Mouse (Mus musculus): ENCODE measurements around the gene Bmf. TPM values are rescaled to one million over a fixed set of nuclear protein-coding genes. Genes with fewer than 3 reads are reported as not detected.
A peak's percentile ranks its signal among the peaks of the same experiment; 100 is the strongest.

Gene Bmf
- polyA plus RNA-seq, 1 experiment from 2014 or later, result 7.1 TPM

GRCm38 (mm10) chr2:118486933-118487332, 62.6 kb downstream of the Bmf start:
- H3K36me3 ChIP-seq, result no peaks in the 10 kb centered on the region
- H3K27me3 ChIP-seq, result no peaks in the 10 kb centered on the region
- no peaks in the 10 kb centered on the region for H3K9me3 ChIP-seq
- H3K9ac ChIP-seq, result no peak overlapping the region
- H3K4me2 ChIP-seq (replicated peaks), result no peak overlapping the region
- no peak overlapping the region for H3K27ac ChIP-seq
- H3K4me1 ChIP-seq, result peaks cover 20% of the 10 kb centered on the region
- H3K4me3 ChIP-seq, result no peak overlapping the region
- 17% methylated on average over 12 of the region's 12 CpGs for WGBS
- ATAC-seq (ENCODE audit: insufficient number of reproducible peaks, insufficient read depth, low FRiP score, low TSS enrichment), result no peak

- no peak overlapping the region for H3K4me2 ChIP-seq (replicated peaks)
- peaks cover 5% of the 10 kb centered on the region for H3K4me1 ChIP-seq
- no peak overlapping the region for H3K4me3 ChIP-seq
- H3K36me3 ChIP-seq, result no peaks in the 10 kb centered on the region
- H3K27me3 ChIP-seq, result no peaks in the 10 kb centered on the region
- no peak overlapping the region for H3K9ac ChIP-seq
- 79% methylated on average over 3 of the region's 3 CpGs for WGBS
- ATAC-seq (ENCODE audit: insufficient number of reproducible peaks, insufficient read depth, low FRiP score, low TSS enrichment), result no peak
- H3K27ac ChIP-seq, result no peak overlapping the region
- H3K9me3 ChIP-seq, result no peaks in the 10 kb centered on the region
Observed at GRCm38 (mm10) chr2:118485415-118485814, 64.1 kb downstream of the Bmf start.

GRCm38 (mm10) chr2:118484386-118484898, 65.0 kb downstream of the Bmf start:
- H3K4me1 ChIP-seq, result no peaks in the 10 kb centered on the region; the same call in 1 of the 2 replicates
- H3K4me2 ChIP-seq (replicated peaks), result no peak overlapping the region
- no peak overlapping the region for H3K4me3 ChIP-seq
- H3K9ac ChIP-seq, result no peak overlapping the region
- 84% methylated on average over 9 of the region's 9 CpGs for WGBS
- no peak for ATAC-seq (ENCODE audit: insufficient number of reproducible peaks, insufficient read depth, low FRiP score, low TSS enrichment)
- H3K9me3 ChIP-seq, result no peaks in the 10 kb centered on the region
- H3K36me3 ChIP-seq, result no peaks in the 10 kb centered on the region
- no peaks in the 10 kb centered on the region for H3K27me3 ChIP-seq
- no peak overlapping the region for H3K27ac ChIP-seq

- no peak overlapping the region for H3K27ac ChIP-seq
- no peaks in the 10 kb centered on the region for H3K9me3 ChIP-seq
- H3K4me1 ChIP-seq, result peaks cover 8% of the 10 kb centered on the region
- no peaks in the 10 kb centered on the region for H3K36me3 ChIP-seq
- no peaks in the 10 kb centered on the region for H3K27me3 ChIP-seq
- no peak for ATAC-seq (ENCODE audit: insufficient number of reproducible peaks, insufficient read depth, low FRiP score, low TSS enrichment)
- WGBS, result 83% methylated on average over 5 of the region's 5 CpGs
- no peak overlapping the region for H3K4me3 ChIP-seq
- no peak overlapping the region for H3K9ac ChIP-seq
- H3K4me2 ChIP-seq (replicated peaks), result no peak overlapping the region
Observed at GRCm38 (mm10) chr2:118483032-118483431, 66.5 kb downstream of the Bmf start.

- H3K4me3 ChIP-seq, result no peak overlapping the region
- H3K27me3 ChIP-seq, result no peaks in the 10 kb centered on the region
- no peak overlapping the region for H3K4me2 ChIP-seq (replicated peaks)
- 89% methylated on average over 7 of the region's 7 CpGs for WGBS
- no peak overlapping the region for H3K27ac ChIP-seq
- ATAC-seq (ENCODE audit: insufficient number of reproducible peaks, insufficient read depth, low FRiP score, low TSS enrichment), result no peak
- H3K9ac ChIP-seq, result no peak overlapping the region
- peaks cover 9% of the 10 kb centered on the region for H3K4me1 ChIP-seq
- peaks cover 17% of the 10 kb centered on the region for H3K36me3 ChIP-seq
- H3K9me3 ChIP-seq, result no peaks in the 10 kb centered on the region
Observed at GRCm38 (mm10) chr2:118480886-118481285, 68.6 kb downstream of the Bmf start.

GRCm38 (mm10) chr2:118479550-118479909, 70.0 kb downstream of the Bmf start, which contains the start of gene Srp14:
Gene Srp14 (minus strand): TSS chr2:118479711.
- WGBS, result under 1% methylated on average over 35 of the region's 35 CpGs
- peak within 1 kb of the TSS; percentile 80 for H3K27ac ChIP-seq
- peak; percentile 90 for ATAC-seq (ENCODE audit: insufficient number of reproducible peaks, insufficient read depth, low FRiP score, low TSS enrichment)

GRCm38 (mm10) chr2:118478833-118479549, 70.5 kb downstream of the Bmf start:
- Histone ChIP-seq H3K4me2 (replicated peaks) (peak overlapping the region; percentile 84), H3K36me3 (peaks cover 36% of the 10 kb centered on the region), H3K4me3 (peak overlapping the region; percentile 82), H3K27me3 (no peaks in the 10 kb centered on the region), H3K9me3 (no peaks in the 10 kb centered on the region), H3K27ac (peak overlapping the region; percentile 80), H3K9ac (peak overlapping the region; percentile 83), H3K4me1 (peaks cover 9% of the 10 kb centered on the region)
- 2% methylated on average over 51 of the region's 52 CpGs for WGBS
- peak; percentile 68 for ATAC-seq (ENCODE audit: insufficient number of reproducible peaks, insufficient read depth, low FRiP score, low TSS enrichment)

More at GRCm38 (mm10) chr2:118479550-118479909, 70.0 kb downstream of the Bmf start, which contains the start of gene Srp14:
- Histone ChIP-seq H3K4me3 (peak within 1 kb of the TSS; percentile 82), H3K27me3 (no peaks in the 10 kb centered on the region), H3K9me3 (no peaks in the 10 kb centered on the region), H3K9ac (peak within 1 kb of the TSS; percentile 83), H3K36me3 (peaks cover 31% of the 10 kb centered on the region), H3K4me2 (replicated peaks) (peak within 1 kb of the TSS; percentile 84), H3K4me1 (peaks cover 9% of the 10 kb centered on the region)

Other genes with a start within 250 kb of the Bmf start
- 0.41 and 0.71 TPM in 2 replicates for gene Gpr176, start 176.3 kb downstream of the Bmf start, polyA plus RNA-seq (2016; fragmentation: Nextera tagmentation; extraction: Ambion mirVana)
- gene Eif2ak4, start 161.1 kb downstream of the Bmf start, polyA plus RNA-seq (2016; fragmentation: Nextera tagmentation; extraction: Ambion mirVana), result 14.3 and 15.7 TPM in 2 replicates
- 239 and 256 TPM in 2 replicates for gene Srp14, start 70.0 kb downstream of the Bmf start, polyA plus RNA-seq (2016; fragmentation: Nextera tagmentation; extraction: Ambion mirVana)
- gene Bub1b, start 48.5 kb upstream of the Bmf start, polyA plus RNA-seq (2016; fragmentation: Nextera tagmentation; extraction: Ambion mirVana), result 99.8 and 106 TPM in 2 replicates
- 1.2 and 1.5 TPM in 2 replicates for gene Pak6, start 113.6 kb upstream of the Bmf start, polyA plus RNA-seq (2016; fragmentation: Nextera tagmentation; extraction: Ambion mirVana)
- not detected in 2 replicates for gene Ankrd63, start 154.3 kb upstream of the Bmf start, polyA plus RNA-seq (2016; fragmentation: Nextera tagmentation; extraction: Ambion mirVana)
- gene Plcb2, start 178.8 kb upstream of the Bmf start, polyA plus RNA-seq (2016; fragmentation: Nextera tagmentation; extraction: Ambion mirVana), result 0.38 and 0.47 TPM in 2 replicates
- gene Inafm2, start 196.1 kb upstream of the Bmf start, polyA plus RNA-seq (2016; fragmentation: Nextera tagmentation; extraction: Ambion mirVana), result 16.5 and 17.9 TPM in 2 replicates
- 1.3 and 1.5 TPM in 2 replicates for gene Ccdc9b, start 213.0 kb upstream of the Bmf start, polyA plus RNA-seq (2016; fragmentation: Nextera tagmentation; extraction: Ambion mirVana)
- gene Phgr1, start 223.1 kb upstream of the Bmf start, polyA plus RNA-seq (2016; fragmentation: Nextera tagmentation; extraction: Ambion mirVana), result not detected in 2 replicates
- gene Disp2, start 230.0 kb upstream of the Bmf start, polyA plus RNA-seq (2016; fragmentation: Nextera tagmentation; extraction: Ambion mirVana), result 1.3 and 1.6 TPM in 2 replicates

Measured in embryonic facial prominence, embryonic 12.5 days (tissue).